Mouse (Mus musculus): ENCODE measurements around the gene C1qtnf5. TPM values are rescaled to one million over a fixed set of nuclear protein-coding genes. Genes with fewer than 3 reads are reported as not detected.

C1qtnf5 gene
- polyA plus RNA-seq, 1 experiment = 0.08 TPM

- H3K9me3 ChIP-seq (ENCODE audit: control insufficient read depth, low read length) = no peaks in the 10 kb centered on the region
- peaks cover 6% of the 10 kb centered on the region for H3K4me1 ChIP-seq (ENCODE audit: control insufficient read depth)
- no peaks in the 10 kb centered on the region for H3K36me3 ChIP-seq (ENCODE audit: control insufficient read depth)
- H3K4me3 ChIP-seq (replicated peaks) = no peak overlapping the region
- H3K27me3 ChIP-seq (ENCODE audit: control insufficient read depth) = peaks cover 20% of the 10 kb centered on the region
- TF ChIP-seq GATA1 (IDR thresholded peaks at IDR 0.05; ENCODE audit: low read length) (no peak), TAL1 (IDR thresholded peaks at IDR 0.05; ENCODE audit: low read length) (no peak)
These were observed 35.0 kb upstream of the C1qtnf5 start for GRCm38 (mm10) chr9:44071914-44072598.

DNA sequence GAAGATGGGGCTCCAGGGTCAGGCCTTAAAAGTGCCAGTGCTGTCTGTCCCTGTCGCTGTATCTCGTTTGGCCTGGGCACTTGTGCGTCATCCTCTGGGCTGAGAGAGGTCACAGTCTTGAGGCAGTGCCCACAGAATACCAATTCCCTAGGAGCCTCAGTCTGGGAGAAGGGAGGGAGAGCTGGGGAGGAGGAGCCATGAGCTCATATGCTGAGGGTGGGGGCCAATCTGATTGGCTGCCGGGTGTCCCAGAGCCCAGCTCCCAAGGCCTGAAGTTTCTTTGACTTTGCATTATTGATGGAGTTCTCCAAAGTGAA lies 34.5 kb upstream of the C1qtnf5 start:
- H3K36me3 ChIP-seq (ENCODE audit: control insufficient read depth) = no peaks in the 10 kb centered on the region
- no peak for TF ChIP-seq TAL1 (IDR thresholded peaks at IDR 0.05; ENCODE audit: low read length)
- no peak for TF ChIP-seq GATA1 (IDR thresholded peaks at IDR 0.05; ENCODE audit: low read length)
- H3K9me3 ChIP-seq (ENCODE audit: control insufficient read depth, low read length) = no peaks in the 10 kb centered on the region
- peaks cover under 1% of the 10 kb centered on the region for H3K4me1 ChIP-seq (ENCODE audit: control insufficient read depth)
- H3K27me3 ChIP-seq (ENCODE audit: control insufficient read depth) = peaks cover 20% of the 10 kb centered on the region
- no peak overlapping the region for H3K4me3 ChIP-seq (replicated peaks)

GRCm38 (mm10) chr9:44073115-44073514 lies 33.9 kb upstream of the C1qtnf5 start:
- no peaks in the 10 kb centered on the region for H3K36me3 ChIP-seq (ENCODE audit: control insufficient read depth)
- H3K27me3 ChIP-seq (ENCODE audit: control insufficient read depth) = peaks cover 20% of the 10 kb centered on the region
- TF ChIP-seq GATA1 (IDR thresholded peaks at IDR 0.05; ENCODE audit: low read length) = no peak
- no peak for TF ChIP-seq TAL1 (IDR thresholded peaks at IDR 0.05; ENCODE audit: low read length)
- no peak overlapping the region for H3K4me3 ChIP-seq (replicated peaks)
- H3K4me1 ChIP-seq (ENCODE audit: control insufficient read depth) = no peaks in the 10 kb centered on the region
- no peaks in the 10 kb centered on the region for H3K9me3 ChIP-seq (ENCODE audit: control insufficient read depth, low read length)

DNA sequence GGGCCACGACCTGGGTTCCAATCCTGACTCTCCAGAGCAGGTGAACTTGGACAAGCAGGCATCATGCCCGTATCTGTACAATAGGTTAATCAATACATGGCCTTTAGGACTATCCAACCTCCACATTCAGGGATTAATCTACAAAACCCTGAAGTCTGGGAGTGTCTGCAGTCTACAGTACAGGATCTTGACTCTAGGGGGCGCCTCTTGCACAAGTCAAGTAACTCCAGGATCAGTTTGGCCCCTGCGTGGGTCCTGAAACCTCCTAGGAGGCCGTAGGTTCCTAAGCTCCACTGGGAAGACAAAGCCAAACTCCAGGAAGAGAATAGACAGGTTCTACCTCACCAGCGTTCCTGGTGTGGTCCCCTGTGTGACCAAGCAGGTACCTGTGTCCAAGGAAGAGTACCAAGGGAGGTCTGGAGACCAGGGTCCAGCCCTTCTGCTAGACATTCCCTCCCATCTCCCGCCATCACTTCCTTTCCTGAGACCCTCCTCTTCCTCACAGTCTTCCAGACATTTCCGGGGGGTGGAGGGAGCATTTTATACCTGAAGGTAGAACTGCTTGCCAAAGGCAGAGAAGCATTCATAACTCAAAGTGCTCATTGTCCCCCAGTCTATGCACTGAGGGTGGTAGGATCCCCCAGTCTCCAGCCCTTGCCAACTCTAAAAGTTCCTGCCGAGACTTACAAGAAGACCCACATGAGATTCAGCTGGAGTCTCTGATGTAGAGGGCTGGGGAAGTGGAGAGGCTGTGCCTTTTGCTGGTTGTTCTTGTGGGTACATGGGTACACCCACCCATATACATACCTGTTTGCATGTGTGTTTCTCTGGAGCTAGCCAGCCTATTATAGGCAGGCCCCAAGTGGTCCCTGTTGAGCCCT lies 32.4 kb upstream of the C1qtnf5 start:
- Histone ChIP-seq H3K27me3 (ENCODE audit: control insufficient read depth) (peaks cover 20% of the 10 kb centered on the region), H3K9me3 (ENCODE audit: control insufficient read depth, low read length) (no peaks in the 10 kb centered on the region), H3K36me3 (ENCODE audit: control insufficient read depth) (no peaks in the 10 kb centered on the region), H3K4me1 (ENCODE audit: control insufficient read depth) (no peaks in the 10 kb centered on the region; the same call in 1 of the 2 replicates), H3K4me3 (replicated peaks) (no peak overlapping the region)
- TF ChIP-seq TAL1 (IDR thresholded peaks at IDR 0.05; ENCODE audit: low read length) = no peak

DNA sequence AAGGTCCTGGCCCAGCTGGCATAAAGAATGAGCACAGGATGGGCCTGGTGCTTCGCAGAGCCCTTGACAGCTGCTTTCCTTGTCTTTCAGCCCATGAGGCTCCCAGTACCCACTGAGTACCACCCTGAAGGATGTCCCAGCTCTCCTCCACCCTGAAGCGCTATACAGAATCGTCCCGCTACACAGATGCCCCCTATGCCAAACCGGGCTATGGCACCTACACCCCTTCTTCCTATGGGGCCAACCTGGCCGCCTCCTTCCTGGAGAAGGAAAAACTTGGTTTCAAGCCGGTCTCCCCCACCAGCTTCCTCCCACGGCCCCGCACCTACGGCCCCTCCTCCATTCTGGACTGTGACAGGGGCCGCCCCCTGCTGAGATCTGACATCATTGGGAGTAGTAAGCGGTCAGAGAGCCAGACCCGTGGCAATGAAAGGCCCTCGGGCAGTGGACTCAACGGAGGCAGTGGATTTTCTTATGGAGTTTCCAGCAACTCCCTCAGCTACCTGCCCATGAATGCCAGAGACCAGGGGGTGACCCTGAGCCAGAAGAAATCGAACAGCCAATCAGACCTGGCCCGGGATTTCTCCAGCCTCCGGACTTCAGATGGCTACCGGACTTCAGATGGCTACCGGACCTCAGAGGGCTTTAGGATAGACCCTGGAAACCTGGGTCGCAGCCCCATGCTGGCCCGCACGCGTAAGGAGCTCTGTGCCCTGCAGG lies 31.6 kb upstream of the C1qtnf5 start:
- peaks cover 18% of the 10 kb centered on the region for H3K27me3 ChIP-seq (ENCODE audit: control insufficient read depth)

DNA sequence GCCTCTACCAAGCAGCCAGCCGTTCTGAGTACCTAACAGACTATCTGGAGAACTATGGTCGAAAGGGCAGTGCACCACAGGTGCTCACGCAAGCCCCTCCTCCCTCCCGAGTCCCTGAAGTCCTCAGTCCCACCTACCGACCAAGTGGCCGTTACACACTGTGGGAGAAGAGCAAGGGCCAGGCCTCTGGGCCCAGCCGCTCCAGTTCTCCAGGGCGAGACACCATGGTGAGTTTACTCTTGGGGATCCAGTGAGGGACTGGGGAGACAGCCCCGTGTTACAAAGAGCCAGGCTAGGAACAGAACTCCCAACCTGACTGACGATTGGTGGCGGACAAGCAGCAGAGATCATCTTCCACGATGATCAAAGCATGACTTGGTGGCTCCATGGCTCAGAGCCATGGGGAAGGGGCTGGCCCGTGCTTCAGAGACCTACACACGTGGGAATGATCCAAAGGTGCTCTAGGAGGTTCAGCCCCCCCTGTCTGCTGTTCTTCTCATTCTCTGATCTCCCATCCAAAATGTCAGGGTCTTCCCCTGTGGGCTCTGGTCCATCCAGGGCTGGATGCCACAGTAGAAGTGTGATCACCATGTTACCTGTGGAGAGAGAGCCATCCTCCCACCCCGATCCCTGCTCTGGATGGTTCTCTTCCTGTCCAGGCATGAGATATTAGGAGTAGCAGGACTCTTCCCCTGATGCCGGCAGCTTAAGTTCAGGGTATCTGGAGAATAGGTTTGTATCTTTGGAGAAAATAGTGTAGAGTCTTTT lies 30.9 kb upstream of the C1qtnf5 start:
- no peaks in the 10 kb centered on the region; the same call in 1 of the 2 replicates for H3K4me1 ChIP-seq (ENCODE audit: control insufficient read depth)
- TF ChIP-seq TAL1 (IDR thresholded peaks at IDR 0.05; ENCODE audit: low read length) (no peak), GATA1 (IDR thresholded peaks at IDR 0.05; ENCODE audit: low read length) (no peak)
- H3K27me3 ChIP-seq (ENCODE audit: control insufficient read depth) = peaks cover 16% of the 10 kb centered on the region
- no peaks in the 10 kb centered on the region for H3K9me3 ChIP-seq (ENCODE audit: control insufficient read depth, low read length)
- no peak overlapping the region for H3K4me3 ChIP-seq (replicated peaks)
- H3K36me3 ChIP-seq (ENCODE audit: control insufficient read depth) = no peaks in the 10 kb centered on the region

More for the DNA sequence above, 31.6 kb upstream of the C1qtnf5 start:
- no peaks in the 10 kb centered on the region for H3K9me3 ChIP-seq (ENCODE audit: control insufficient read depth, low read length)
- no peak for TF ChIP-seq TAL1 (IDR thresholded peaks at IDR 0.05; ENCODE audit: low read length)
- TF ChIP-seq GATA1 (IDR thresholded peaks at IDR 0.05; ENCODE audit: low read length) = no peak
- no peaks in the 10 kb centered on the region for H3K36me3 ChIP-seq (ENCODE audit: control insufficient read depth)
- no peak overlapping the region for H3K4me3 ChIP-seq (replicated peaks)
- no peaks in the 10 kb centered on the region; the same call in 1 of the 2 replicates for H3K4me1 ChIP-seq (ENCODE audit: control insufficient read depth)

DNA sequence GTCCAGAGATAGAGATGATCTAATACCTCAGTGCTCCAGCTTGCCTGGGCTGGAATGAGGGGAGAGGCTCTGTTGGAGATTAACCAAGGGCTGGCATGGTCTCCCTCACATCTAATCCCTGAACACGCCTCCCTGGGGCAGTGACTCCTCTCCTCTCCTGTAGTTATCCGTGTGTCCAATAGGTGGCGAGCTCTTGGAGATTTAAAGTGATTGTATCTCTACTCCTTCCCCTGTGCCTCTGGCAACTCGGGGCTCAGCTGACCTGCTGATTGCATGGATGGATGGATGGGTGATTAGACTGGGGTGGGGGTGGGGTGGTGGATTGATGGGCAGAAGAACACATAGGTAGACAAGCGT lies 30.3 kb upstream of the C1qtnf5 start:
- Histone ChIP-seq H3K36me3 (ENCODE audit: control insufficient read depth) (no peaks in the 10 kb centered on the region), H3K27me3 (ENCODE audit: control insufficient read depth) (peaks cover 14% of the 10 kb centered on the region), H3K9me3 (ENCODE audit: control insufficient read depth, low read length) (no peaks in the 10 kb centered on the region), H3K4me1 (ENCODE audit: control insufficient read depth) (no peaks in the 10 kb centered on the region; the same call in 1 of the 2 replicates), H3K4me3 (replicated peaks) (no peak overlapping the region)
- TF ChIP-seq TAL1 (IDR thresholded peaks at IDR 0.05; ENCODE audit: low read length) = no peak
- no peak for TF ChIP-seq GATA1 (IDR thresholded peaks at IDR 0.05; ENCODE audit: low read length)

DNA sequence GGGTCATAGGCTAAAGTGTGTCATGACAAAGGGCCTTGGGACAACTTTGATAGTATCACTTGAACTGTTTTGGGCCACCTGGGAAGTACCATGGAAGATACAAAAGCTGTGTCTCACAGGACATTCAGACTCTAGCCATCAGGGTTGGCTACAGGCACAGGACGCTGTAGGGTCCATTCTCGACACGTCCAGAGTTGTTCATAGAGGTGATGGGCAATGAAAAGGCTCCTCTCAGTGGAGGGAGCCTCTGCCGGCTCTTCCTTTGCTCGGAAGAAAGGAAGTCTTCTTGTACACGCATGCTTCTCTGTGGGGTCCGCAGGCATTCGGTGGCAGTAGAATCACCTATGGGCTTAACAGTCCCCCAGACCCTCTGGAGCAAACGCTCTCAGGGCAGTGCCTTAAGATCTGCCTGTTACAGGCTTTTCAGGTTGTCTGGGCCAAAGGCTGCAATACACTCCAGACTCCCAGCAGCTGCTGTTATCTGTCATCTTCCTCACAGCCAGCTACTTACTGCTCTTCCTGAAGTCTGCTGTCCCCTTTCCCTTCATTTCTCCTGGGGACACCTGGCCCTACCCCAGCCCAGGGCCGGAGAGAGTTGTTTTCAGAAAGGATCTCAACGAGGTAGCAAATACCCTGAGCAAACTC lies 29.7 kb upstream of the C1qtnf5 start:
- Histone ChIP-seq H3K4me3 (replicated peaks) (no peak overlapping the region), H3K36me3 (ENCODE audit: control insufficient read depth) (no peaks in the 10 kb centered on the region), H3K27me3 (ENCODE audit: control insufficient read depth) (peaks cover 17% of the 10 kb centered on the region), H3K4me1 (ENCODE audit: control insufficient read depth) (no peaks in the 10 kb centered on the region; the same call in 1 of the 2 replicates), H3K9me3 (ENCODE audit: control insufficient read depth, low read length) (no peaks in the 10 kb centered on the region)
- TF ChIP-seq TAL1 (IDR thresholded peaks at IDR 0.05; ENCODE audit: low read length) (no peak), GATA1 (IDR thresholded peaks at IDR 0.05; ENCODE audit: low read length) (no peak)
